Mouse (Mus musculus) mouse embryonic stem cell (cell line): ENCODE data around the gene Dgat2.

Source experiments
- in situ Hi-C, 2 experiments: fragments of 300-500 bp; cut with MboI; formaldehyde crosslinking; loops; 1 replicate in 1 of 2; 3 replicates in 1 of 2; pipeline ENCODE4 v1.14.3; 2019 to 2020; ENCODE audit warnings: low sequenced_read_pairs in 2 of 2, low pct_unique_long_range_greater_than_20kb in 1 of 2, mixed read lengths in 1 of 2; ENCODE audit not compliant: unreplicated experiment in 1 of 2

Dgat2 gene

DNA sequence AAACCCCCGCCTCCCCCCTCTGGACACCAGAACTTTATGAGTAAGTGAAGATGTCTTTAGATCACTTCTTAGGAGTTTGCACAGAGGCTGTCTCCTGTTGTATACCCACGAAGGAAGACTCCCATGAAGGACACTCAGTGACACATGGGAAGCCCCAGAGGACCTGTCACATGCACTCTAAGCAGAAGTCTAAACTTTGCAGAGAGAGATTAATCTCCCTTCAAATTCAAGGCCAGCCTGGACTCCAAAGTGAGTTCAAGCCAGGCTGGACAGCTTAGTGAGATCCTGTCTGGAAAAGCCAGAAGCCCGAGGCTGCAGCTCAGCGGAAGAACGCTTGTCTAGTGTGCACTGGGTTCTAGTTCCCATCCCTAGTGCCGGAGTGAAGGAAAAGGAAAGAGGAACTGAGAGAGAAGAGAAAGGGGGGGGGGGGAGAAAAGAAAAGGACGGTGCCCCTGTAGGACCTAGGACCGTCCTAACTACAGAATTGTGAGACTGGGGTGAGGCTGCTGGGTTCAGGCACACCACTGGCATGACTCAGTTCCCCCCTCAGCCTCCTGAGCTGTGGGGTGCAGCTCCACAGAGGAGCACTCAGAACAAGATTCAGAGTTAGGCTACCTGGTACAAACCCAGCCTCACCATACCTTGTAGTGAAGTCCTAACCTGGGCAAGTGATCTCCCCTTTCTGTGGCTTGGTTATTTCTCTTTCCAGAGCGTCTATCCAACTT lies 17.1 kb upstream of the Dgat2 start:
- in situ Hi-C loops = no loop called here

DNA sequence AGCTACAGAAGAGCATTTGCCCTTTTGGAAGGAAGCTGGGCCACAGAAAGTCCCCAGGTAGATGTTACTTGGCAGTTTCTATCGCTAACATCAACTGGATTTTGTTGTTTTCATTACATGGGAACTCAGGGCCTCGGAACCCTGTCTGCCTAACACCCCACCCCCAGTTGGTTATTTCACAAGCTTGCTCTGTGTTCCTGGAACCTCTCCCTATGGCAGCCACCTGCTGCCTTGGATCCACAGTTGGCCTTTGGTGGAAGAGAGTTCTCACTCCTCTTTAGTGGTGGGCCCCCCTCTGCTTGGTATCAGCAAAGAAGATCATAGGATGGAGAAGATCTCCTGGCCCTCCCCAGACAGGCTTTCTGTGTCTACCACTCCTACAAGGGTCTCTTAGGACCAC lies 16.3 kb upstream of the Dgat2 start:
- in situ Hi-C loops = no loop called here

DNA sequence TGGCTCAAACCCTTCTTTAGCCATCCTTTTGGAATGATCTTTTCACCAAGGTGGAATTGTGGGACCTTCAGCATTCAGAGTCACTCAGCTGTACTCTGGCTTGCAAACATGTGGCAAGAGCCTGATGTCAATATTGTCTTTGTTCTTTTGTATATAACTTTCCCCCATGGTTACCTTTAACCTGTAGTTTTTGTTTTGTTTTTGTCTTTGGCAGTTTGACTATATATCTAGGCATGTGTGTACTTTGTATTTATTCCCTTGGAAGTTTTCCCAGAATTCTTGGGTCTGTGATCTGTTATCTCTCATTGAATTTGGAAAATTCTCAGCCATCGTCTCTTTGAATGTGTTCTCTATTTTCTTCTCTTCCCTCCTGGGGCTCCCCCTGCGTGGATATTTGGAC lies 12.0 kb upstream of the Dgat2 start:
- in situ Hi-C loops = no loop called here

DNA sequence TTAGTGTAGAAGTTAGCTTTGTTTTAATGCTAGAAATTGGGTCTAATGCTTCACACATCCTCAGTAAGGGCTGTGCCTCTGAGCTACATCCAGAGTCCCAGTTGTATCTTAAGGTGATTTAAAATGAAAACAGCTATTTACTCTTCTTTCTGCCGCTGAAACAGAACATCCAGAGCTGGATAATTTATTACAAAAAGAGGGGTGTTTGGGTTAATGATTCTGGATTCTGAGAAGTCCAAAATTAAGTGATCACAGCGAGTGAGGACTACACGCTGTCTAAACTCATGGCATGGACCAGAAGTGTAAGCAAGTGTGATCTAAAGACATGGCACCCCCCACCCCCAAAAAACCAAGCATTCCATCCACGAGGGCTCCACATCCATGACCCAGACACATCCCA lies 11.4 kb upstream of the Dgat2 start:
- in situ Hi-C loops = no loop called here

DNA sequence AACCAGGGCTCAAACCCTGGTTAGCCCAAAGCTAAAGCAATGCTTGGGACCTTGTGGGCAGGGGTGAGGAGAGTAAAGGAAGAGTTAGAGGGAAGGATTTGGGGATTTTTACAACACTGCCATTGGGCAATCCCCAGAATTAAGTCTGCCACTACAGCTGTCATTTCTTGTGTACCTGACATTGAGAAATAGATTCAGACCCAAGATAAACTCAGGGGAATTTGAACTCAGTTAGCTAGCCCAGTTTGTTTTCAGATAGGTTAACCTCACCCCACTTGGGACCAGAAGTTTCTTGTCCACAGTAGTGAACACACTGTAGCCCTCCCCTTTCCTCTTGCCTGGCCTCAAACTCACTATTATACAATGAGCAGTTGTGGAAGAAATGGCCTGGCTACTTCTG lies 8.9 kb upstream of the Dgat2 start:
- in situ Hi-C loops = no loop called here

DNA sequence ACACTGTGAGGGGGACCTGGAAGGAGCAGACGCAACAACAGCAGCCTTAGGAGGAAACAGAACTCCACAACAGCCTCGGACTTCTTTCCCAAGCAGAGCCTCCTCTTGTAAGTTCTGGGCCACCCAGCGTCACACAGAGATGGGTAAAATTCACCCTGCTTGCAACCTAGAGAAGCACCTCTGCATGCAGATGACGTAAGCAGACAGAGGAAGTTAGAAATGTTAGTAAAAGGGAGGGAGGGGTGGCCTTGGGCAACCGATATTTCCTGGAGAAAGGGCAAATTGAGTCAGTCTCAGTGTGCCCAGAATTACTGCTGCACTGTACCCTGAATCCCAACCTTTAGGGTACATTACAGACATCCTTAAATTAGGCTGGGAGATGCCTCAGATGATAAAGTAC lies 7.4 kb upstream of the Dgat2 start:
- in situ Hi-C loops = no loop called here

DNA sequence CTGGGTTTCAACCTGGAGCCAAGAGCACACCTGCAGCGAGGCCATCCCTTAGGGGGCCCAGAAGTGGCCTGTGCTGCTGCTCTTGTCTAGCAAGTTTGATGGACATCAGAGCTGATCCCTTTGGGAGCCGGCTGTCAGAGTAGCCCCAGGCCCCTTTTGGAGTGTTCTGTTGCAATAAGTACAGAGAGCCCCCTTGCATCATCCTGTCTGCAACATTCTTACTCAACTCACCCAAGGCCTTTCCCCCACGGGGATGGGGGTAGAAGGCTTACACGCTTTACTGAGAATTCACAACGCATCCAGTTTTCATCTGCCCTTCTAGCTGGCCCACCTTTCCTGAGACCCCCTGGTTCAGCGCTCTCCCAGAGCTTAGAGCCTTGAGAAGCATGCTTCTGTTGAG lies 6.1 kb upstream of the Dgat2 start:
- in situ Hi-C loops = no loop called here

DNA sequence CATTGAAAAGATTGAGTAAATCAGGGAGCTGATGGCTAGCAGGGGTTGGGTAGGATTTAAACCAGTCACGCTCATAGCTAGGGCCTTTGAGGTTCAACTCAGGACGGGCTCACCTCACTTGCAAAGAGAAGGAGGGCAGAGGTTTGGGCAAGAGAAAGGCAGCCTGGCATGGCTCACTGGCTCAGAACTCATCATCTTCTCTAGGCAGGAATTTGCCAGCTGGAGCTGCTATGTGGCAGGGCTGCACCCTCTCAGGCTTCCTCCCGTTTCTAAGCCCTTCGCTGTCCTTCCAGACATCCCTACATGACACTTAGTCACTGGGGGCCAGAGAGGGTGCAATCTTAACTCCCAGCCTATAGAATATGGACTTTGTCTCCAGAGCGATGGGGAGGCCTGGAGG lies 4.9 kb upstream of the Dgat2 start:
- in situ Hi-C loops = no loop called here

DNA sequence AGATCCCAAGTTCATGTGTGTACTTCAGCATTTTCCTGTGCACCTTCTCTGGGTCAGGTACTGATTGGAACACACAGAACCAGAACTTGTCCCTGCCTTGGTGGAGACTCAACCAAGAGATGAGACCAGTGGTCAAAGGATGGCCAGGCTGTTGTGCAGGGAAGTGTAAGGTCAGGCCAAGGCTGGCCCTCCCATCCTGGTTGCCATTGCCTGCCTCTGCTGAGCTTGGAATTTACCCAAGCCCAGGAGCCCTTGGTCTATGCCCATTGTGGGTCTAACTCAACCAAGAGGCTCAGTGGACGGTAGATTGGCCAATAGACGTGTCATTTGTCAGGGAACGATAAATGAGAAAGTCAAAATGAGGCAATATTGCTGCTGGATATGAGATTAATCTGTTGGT lies 2.9 kb upstream of the Dgat2 start:
- in situ Hi-C loops = no loop called here

DNA sequence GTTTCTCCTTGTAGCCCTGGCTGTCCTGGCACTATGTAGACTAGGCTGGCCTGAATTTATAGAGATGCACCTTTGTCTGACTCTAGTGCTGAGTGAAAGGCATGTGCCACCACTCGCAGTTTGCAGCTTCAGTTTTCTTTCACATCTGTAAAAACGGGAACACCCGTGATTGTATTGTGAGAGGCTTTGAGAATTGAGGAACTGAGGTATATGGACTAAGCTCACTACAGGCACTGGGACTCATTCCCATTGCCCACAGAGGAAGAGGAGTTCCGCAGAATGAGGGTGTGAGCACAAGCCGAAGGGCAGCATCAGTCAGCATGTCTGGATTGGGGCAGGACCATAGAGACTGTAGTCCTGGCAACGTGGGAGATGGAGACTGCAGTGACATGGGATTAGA lies 1.2 kb upstream of the Dgat2 start:
- in situ Hi-C loops = no loop called here

DNA sequence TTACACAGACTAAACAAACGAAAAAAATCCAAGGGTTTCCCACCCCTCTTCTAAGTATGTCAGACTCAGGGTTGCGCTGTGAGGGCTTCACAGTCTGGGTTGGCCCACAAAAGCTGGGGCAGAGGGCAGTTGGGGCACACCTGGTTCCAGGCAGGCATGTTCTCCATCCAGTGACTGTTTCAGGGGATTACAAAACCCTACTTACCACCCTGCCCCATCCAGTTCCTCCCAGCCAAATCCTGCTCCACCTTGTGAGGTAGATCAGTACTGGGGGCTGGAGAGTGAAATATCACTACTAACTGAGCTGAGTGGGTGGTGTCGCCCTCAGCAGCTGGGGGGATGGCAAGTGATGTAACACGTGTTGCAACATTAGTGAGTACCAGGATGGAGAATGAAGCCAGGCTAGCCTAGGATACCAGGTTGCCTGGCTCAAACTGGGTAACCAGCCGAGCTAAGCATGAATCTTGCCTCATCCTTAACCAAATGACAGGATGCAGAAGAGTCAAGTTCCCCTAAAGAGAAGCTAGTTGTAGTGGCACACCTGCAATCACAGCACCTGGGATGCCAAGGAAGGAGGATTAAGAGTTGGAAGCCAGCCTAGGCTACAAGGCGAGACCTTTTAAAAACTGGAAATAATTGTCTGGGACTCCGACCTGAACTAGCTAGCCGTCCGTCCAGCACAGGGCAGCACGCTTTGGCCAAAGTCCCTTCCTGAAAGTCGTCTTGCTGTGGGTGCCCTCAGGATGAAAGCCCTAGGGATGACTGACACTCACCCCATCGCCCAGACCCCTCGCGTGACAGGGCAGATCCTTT lies 694 bp downstream of the Dgat2 start:
- in situ Hi-C loops = no loop called here

DNA sequence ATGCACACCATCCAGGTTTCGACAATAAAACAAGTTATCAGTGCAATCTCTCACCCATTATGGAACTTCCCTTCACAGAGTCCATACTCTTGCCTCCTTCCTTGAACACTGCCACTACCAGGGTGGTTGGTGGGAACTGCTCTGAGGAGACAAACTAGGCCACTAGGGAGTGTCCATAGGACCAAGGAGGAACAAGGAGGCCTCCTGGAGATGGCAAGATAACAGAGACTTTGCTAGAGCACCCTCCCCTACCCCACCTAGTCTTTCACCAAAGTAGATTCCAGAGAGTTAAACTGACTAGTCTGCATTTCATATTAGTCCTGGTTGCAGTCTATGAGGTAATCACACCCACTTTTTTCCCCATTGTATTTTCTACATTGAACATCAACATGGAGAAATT lies 2.4 kb downstream of the Dgat2 start:
- in situ Hi-C loops = no loop called here

DNA sequence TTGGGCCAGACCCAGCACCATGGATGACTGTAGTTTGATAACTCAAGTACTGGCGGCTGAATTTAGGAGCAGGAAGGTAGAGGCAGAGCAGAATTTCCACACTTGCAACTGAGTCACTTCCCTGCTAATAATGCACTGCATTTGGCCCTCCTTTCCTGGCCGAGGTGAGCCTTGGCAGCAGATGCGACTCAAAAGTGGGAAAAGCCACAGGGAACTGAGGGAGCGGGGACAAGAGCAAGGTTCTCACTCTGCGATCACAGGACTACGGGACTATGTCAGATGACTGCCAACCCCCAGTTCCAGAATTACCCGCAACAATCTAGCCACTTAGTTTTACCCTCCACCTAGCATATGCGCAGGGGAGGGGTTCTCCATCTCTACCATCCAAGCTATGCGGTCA lies 3.2 kb downstream of the Dgat2 start:
- in situ Hi-C loops = no loop called here

DNA sequence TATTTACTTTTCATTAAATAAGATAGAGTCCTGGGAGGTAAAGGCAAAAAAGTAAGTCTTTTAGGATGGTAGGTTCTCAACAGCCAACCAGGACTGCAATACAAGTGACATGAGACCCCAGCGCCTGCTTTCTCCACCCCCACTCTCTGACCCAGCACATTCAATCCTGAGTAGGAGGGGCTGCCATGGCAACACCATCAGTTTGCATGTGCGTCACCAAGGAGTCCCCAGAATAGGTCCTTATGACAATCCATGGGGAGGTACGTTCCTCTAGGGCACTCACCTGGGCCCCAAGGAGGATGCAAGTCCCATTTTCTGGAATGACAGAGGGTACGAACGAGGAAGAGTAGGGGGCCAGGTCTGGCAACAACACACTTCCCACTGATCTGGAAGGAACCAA lies 5.1 kb downstream of the Dgat2 start:
- in situ Hi-C loops = no loop called here

DNA sequence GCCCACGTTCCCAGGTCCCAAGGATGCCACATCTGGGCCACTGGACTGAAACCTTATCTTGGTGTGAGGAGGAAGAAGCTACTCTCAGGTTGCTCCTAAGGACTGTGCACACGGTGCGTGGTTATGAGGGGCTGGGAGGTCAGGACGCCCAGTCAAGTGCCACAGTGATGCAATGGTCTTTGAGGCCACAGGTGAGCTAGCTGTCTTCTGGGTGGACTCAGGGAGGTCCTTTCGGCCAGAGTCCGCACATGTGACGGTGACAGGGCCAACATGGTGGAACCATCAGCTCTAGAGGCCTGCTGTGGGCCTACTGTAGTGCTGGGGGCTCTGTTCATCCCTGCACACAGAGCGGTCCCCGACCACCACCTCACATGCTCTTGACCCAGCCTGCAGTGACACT lies 6.9 kb downstream of the Dgat2 start:
- in situ Hi-C loops = no loop called here

DNA sequence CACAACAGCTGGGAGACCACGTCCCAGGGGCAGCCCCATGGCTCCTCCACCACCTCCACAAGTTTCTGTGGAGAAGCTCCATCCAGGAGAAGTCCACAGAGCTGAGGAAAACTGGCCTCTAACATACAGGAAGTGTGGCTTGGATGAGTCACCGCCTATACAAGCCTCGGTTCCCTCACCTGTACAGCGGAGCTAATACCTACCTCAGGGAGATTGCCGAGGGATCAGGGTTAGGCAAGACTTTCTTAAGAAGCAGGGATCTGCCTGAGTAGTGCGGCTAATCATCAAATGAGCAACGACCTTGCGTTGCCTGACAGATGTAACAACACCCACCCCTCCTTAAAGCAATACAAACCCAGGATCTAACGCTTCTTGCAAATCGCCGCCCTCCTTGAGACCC lies 7.4 kb downstream of the Dgat2 start:
- in situ Hi-C loops = no loop called here

DNA sequence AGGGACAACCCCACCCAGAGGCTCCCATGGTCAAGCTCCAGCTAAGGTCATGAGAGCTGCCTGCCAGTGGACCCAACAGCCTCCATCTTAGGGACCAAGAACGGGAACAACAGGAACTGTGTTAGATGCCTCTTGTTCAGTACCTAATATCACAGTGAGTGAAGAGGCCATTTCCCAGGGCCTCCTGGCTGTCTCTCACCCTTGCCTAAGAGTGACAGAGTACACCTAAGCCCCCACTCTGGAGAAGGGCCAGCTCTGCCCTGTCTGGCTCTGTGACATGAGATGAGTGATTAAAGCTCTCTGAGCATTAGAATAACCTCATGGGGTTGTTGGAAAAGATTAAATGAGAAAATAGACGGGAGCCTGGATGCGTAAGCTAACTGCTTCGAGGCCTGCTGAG lies 8.5 kb downstream of the Dgat2 start:
- in situ Hi-C loops = no loop called here

DNA sequence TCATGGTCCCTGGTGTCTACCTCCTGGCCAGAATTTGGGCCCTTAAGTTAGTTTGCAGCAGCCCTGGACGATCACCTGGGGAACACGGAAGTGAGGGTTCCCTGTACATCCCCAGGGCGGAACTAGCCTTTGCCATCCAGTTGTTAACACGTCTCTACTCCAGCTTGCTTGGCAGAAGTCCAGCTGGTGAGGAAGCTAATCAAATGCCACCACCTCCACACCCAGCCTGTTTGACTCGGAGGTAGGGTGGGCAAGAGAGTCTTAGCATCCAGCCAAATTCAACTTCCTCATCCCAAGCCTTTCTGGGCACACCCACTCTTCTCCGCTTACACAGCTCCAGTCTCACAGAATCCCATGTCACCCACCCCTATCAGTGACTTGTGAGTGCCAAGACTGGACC lies 9.6 kb downstream of the Dgat2 start:
- in situ Hi-C loops = no loop called here

DNA sequence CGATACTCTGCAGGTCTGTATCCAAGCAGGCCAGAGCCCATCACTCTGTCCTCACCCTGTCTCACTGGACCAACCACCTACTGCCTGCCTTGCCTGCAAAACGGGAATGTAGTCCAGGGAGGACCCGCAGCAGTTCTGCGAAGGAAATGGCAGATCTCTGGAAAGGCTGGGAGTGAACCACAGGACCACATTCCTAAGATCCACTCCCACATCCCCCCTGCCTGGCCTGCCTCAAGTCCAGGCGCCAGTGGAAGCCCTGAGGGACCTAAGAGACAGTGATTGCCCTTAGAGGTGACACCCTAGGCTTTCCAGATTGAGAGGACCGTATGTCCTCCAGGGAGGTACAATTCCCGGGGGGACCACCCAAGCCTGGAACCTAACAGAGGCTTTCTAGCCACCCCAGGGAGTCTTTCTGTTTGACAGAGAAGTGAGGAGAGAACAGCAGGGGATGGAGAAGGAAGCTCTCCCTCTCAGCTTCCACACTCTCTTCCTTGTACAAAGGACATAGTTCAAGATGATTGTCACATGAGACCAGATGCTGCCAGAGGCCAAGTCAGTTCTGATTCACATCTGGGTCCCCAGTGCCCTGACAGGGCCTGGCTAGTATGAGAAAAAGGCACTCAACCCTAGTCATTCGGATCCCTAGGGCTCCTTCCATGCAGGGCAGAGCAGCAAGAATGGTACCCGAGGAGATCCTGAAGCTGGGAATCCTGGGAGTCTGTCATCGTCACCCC lies 10.6 kb downstream of the Dgat2 start:
- in situ Hi-C loops = no loop called here

DNA sequence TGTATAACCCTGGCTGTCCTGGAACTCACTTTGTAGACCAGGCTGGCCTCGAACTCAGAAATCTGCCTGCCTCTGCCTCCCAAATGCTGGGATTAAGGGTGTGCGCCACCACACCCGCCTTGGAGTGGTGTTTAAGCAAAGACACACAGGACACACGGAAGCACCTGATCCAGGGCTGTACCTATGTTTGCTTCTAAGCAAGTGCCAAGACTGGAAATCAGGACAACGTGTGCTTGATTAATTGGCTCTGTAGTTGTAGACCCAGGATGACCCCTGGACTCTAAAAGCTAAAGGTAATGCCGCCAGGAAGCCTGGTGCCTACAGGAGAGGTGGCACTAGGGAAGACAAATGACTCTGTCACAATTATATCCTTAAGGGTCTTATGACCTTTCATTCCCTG lies 12.0 kb downstream of the Dgat2 start:
- in situ Hi-C loops = no loop called here
